Mouse (Mus musculus) embryonic stem cell, embryonic (primary cell): ENCODE results near the gene Eif4e2.

Source experiments
- CTCF ChIA-PET, 4 experiments: fragments of 300-600 bp in 2 of 4; fragments of 350-600 bp in 2 of 4; sonication (Branson Sonifier 250); formaldehyde crosslinking; loops; one replicate each; lab custom pipeline; 2022; ENCODE audit warnings: inconsistent platforms in 2 of 4; lab: Charles Lee
- POLR2A ChIA-PET, 4 experiments: fragments of 300-600 bp in 2 of 4; fragments of 350-600 bp in 2 of 4; sonication (Branson Sonifier 250); formaldehyde crosslinking; loops; one replicate each; lab custom pipeline; 2022; ENCODE audit warnings: antibody characterized with exemption in 4 of 4, inconsistent platforms in 1 of 4; lab: Charles Lee

The Eif4e2 gene

GRCm38 (mm10) chr1:87283410-87283960 lies 69.8 kb downstream of the Eif4e2 start:
- POLR2A ChIA-PET: interaction anchor here in 2 of 4 experiments (0.8 to 3.6 kb wide), 8 partner anchors 8 to 43 kb away, joined by 3 to 13 read pairs (median 4); partner anchors contain the start of gene Gigyf2 (in 1 of the 2)
- CTCF ChIA-PET: interaction anchor here in 1 of 4 experiments (1.1 to 3.3 kb wide), 2 partner anchors 8 to 24 kb away, joined by 4 to 21 read pairs; no protein-coding TSS in a partner anchor

- POLR2A ChIA-PET: interaction anchor here in 1 of 4 experiments (0.6 kb wide), 2 partner anchors 20 to 601 kb away, joined by 3 to 4 read pairs; no protein-coding TSS in a partner anchor
These were observed 73.4 kb downstream of the Eif4e2 start for GRCm38 (mm10) chr1:87287105-87287504.

More at GRCm38 (mm10) chr1:87287105-87287504, 73.4 kb downstream of the Eif4e2 start:
- CTCF ChIA-PET: interaction anchor here in 1 of 4 experiments (0.6 kb wide), 1 partner anchor 32 kb away, joined by 3 read pairs; no protein-coding TSS in a partner anchor
